In genomic region chr7:83813993-83814392, GRCm38 (mm10) we compare ENCODE assay signal across 9 mouse cellular contexts. TPM values are rescaled to one million over a fixed set of nuclear protein-coding genes. Genes with fewer than 3 reads are reported as not detected.
DNase-seq lines count a peak whose midpoint lies in the region; ATAC-seq and TF ChIP-seq lines count a peak whose summit lies in the region.
"Had no signal": no experiment of that assay in that cellular context is flagged by ENCODE, and none has a peak within 500 bp of the region (broad histone marks: within the 10 kb centered on the region; RNA-seq: fewer than 3 reads in every experiment).

No protein-coding gene starts in this region.

- no peaks in the 10 kb centered on the region for H3K9me3 ChIP-seq in CH12.LX (replicated peaks; ENCODE audit: low read length)
- H3K9me3 ChIP-seq in forebrain, embryonic 13.5 days (replicated peaks): no peaks in the 10 kb centered on the region
- H3K9me3 ChIP-seq in limb, embryonic 13.5 days: no peaks in the 10 kb centered on the region
- no peaks in the 10 kb centered on the region for H3K9me3 ChIP-seq in midbrain, embryonic 14.5 days (ENCODE audit: control insufficient read depth, low read length)

- no peak for TF ChIP-seq POLR2A in CH12.LX (IDR thresholded peaks at IDR 0.05; ENCODE audit: low read depth, low read length)

- 10% methylated on average over 4 of the region's 4 CpGs for WGBS in forebrain, embryonic 13.5 days
- 2% methylated on average over 4 of the region's 4 CpGs for WGBS in limb, embryonic 13.5 days
- 8% methylated on average over 4 of the region's 4 CpGs for WGBS in midbrain, embryonic 14.5 days

- in situ Hi-C loops in CH12.LX (cut with MboI; ENCODE audit: low pct_ligation_motif_present, low pct_unique_long_range_greater_than_20kb, low sequenced_read_pairs): no loop called here

- no peak for DNase-seq in CH12.LX (ENCODE audit: extremely low read depth)
- peak; percentile 53 for DNase-seq in adrenal gland, postnatal 10 days
- peak; percentile 53 for DNase-seq in heart, postnatal 4 days
- DNase-seq in midbrain, embryonic 14.5 days: no peak
- no peak for DNase-seq in left cerebral cortex, adult 18-20 months (ENCODE audit: low spot score in 2 of 2)
- no peak for DNase-seq in layer of hippocampus, postnatal 25 days (ENCODE audit: extremely low spot score in 1 of 2, low spot score in 1 of 2)

- TF ChIP-seq RAD21 in CH12.LX (IDR thresholded peaks at IDR 0.05; ENCODE audit: low read depth, low read length): no peak

- no peak overlapping the region for H3K27ac ChIP-seq in CH12.LX (ENCODE audit: insufficient read depth, low read depth)
- H3K27ac ChIP-seq in forebrain, embryonic 13.5 days: 0 out of 2 replicates have a peak overlapping the region, but pooled peaks have one; percentile 40
- peak overlapping the region; percentile 81 for H3K27ac ChIP-seq in limb, embryonic 13.5 days
- H3K27ac ChIP-seq in midbrain, embryonic 14.5 days (replicated peaks; ENCODE audit: low read depth, low read length): peak overlapping the region; percentile 32; the same call in 1 of the 2 replicates

- no peak for TF ChIP-seq EP300 in CH12.LX (IDR thresholded peaks at IDR 0.05; ENCODE audit: low read length)

- H3K4me1 ChIP-seq in CH12.LX (ENCODE audit: control insufficient read depth in 1 of 2, insufficient read depth in 2 of 2): peaks cover 10 to 49% of the 10 kb centered on the region in 2 experiments
- H3K4me1 ChIP-seq in forebrain, embryonic 13.5 days: peaks cover 23% of the 10 kb centered on the region
- H3K4me1 ChIP-seq in limb, embryonic 13.5 days: peaks cover 66% of the 10 kb centered on the region
- peaks cover 24% of the 10 kb centered on the region; the same call in 1 of the 2 replicates for H3K4me1 ChIP-seq in midbrain, embryonic 14.5 days (ENCODE audit: control insufficient read depth, insufficient read depth, low read length)

- no peak overlapping the region for H3K9ac ChIP-seq in CH12.LX (ENCODE audit: insufficient read depth, low read depth)
- no peak overlapping the region for H3K9ac ChIP-seq in forebrain, embryonic 13.5 days
- no peak overlapping the region for H3K9ac ChIP-seq in limb, embryonic 13.5 days
- H3K9ac ChIP-seq in midbrain, embryonic 14.5 days (replicated peaks; ENCODE audit: low read length): no peak overlapping the region

- H3K4me3 ChIP-seq in CH12.LX (replicated peaks in 1 of 3; ENCODE audit: low read depth in 2 of 3, low read length in 2 of 3, poor library complexity in 1 of 3): no peak overlapping the region
- H3K4me3 ChIP-seq in forebrain, embryonic 13.5 days: no peak overlapping the region
- H3K4me3 ChIP-seq in limb, embryonic 13.5 days: no peak overlapping the region
- no peak overlapping the region for H3K4me3 ChIP-seq in midbrain, embryonic 14.5 days (replicated peaks; ENCODE audit: low read depth, low read length)

- H3K27me3 ChIP-seq in CH12.LX (replicated peaks): no peaks in the 10 kb centered on the region
- H3K27me3 ChIP-seq in forebrain, embryonic 13.5 days: no peaks in the 10 kb centered on the region
- H3K27me3 ChIP-seq in limb, embryonic 13.5 days: no peaks in the 10 kb centered on the region
- no peaks in the 10 kb centered on the region for H3K27me3 ChIP-seq in midbrain, embryonic 14.5 days (ENCODE audit: control insufficient read depth, insufficient read depth, low read length)

- no peaks in the 10 kb centered on the region for H3K79me2 ChIP-seq in CH12.LX (replicated peaks; ENCODE audit: control insufficient read depth, extremely low read depth, insufficient read depth, poor library complexity, severe bottlenecking)

- no peak overlapping the region for H3K4me2 ChIP-seq in CH12.LX (ENCODE audit: insufficient read depth, low read depth, poor library complexity, severe bottlenecking)
- no peak overlapping the region for H3K4me2 ChIP-seq in forebrain, embryonic 13.5 days
- peak overlapping the region; percentile 35 for H3K4me2 ChIP-seq in limb, embryonic 13.5 days (replicated peaks)
- no peak overlapping the region for H3K4me2 ChIP-seq in midbrain, embryonic 14.5 days (ENCODE audit: low read length)

- no peaks in the 10 kb centered on the region for H3K36me3 ChIP-seq in CH12.LX (replicated peaks in 1 of 2; ENCODE audit: control insufficient read depth in 1 of 2, insufficient read depth in 1 of 2, low read length in 1 of 2)
- no peaks in the 10 kb centered on the region for H3K36me3 ChIP-seq in forebrain, embryonic 13.5 days (ENCODE audit: poor library complexity, severe bottlenecking)
- H3K36me3 ChIP-seq in limb, embryonic 13.5 days: no peaks in the 10 kb centered on the region
- no peaks in the 10 kb centered on the region for H3K36me3 ChIP-seq in midbrain, embryonic 14.5 days (ENCODE audit: control insufficient read depth, insufficient read depth, low read length)

- dilution Hi-C loops in CH12.LX (cut with MboI; ENCODE audit: extremely low pct_ligation_motif_present, extremely low pct_unique_long_range_greater_than_20kb, low sequenced_read_pairs): no loop called here

- no peak; the same call in 1 of the 2 replicates for ATAC-seq in forebrain, embryonic 13.5 days
- ATAC-seq in limb, embryonic 13.5 days (ENCODE audit: low FRiP score, low read depth): peak; percentile 85
- no peak for ATAC-seq in midbrain, embryonic 14.5 days (ENCODE audit: low FRiP score, low TSS enrichment)

- no peak for TF ChIP-seq CTCF in CH12.LX (conservative IDR thresholded peaks at IDR 0.05 in 1 of 2, IDR thresholded peaks at IDR 0.05 in 1 of 2; ENCODE audit: low read depth in 2 of 2, low read length in 2 of 2)

TF ChIP-seq in CH12.LX, 34 proteins besides CTCF, POLR2A, EP300 and RAD21:
- no peak for TF ChIP-seq SMC3 (IDR thresholded peaks at IDR 0.05; ENCODE audit: low read depth, low read length)
- TF ChIP-seq MEF2A (IDR thresholded peaks at IDR 0.05; ENCODE audit: borderline replicate concordance, low read depth, low read length): 0 out of 2 replicates have a peak, but pooled peaks have one; percentile 25

RNA-seq across cellular contexts. Expression of gene Cfap161, which starts 19.3 kb away (rescaled TPM):
- total RNA-seq in CH12.LX (2012; rRNA removed) (0.08 TPM in 1 of 2 replicates, not detected in the other), CH12.LX (2014; rRNA removed) (0.42 TPM in 1 of 2 replicates, not detected in the other)
- 0.17 TPM in 1 of 2 replicates, not detected in the other for polyA plus RNA-seq in CH12.LX (2012; ENCODE audit: insufficient read length, low read depth)
- under 1 TPM in 1 of 2 experiments, not detected in 1; 0.33 TPM for total RNA-seq in adrenal gland, postnatal 10 days (2021)
- polyA plus RNA-seq in forebrain, embryonic 13.5 days (2015; fragmentation: Nextera tagmentation; extraction: Ambion mirVana): 0.45 and 0.79 TPM in 2 replicates
- under 1 TPM; 0.52 to 0.65 TPM for total RNA-seq in heart, postnatal 4 days (2021)
- 0.52 and 0.57 TPM in 2 replicates for polyA plus RNA-seq in limb, embryonic 13.5 days (2015; fragmentation: Nextera tagmentation; extraction: Ambion mirVana)
- 0.49 and 0.55 TPM in 2 replicates for polyA plus RNA-seq in midbrain, embryonic 14.5 days (2014; fragmentation: Nextera tagmentation; extraction: Ambion mirVana)
- total RNA-seq in left cerebral cortex, adult 18-20 months (2021): under 1 TPM; 0.70 to 1.00 TPM
- total RNA-seq in layer of hippocampus, postnatal 25 days (2021): under 1 TPM; 0.86 to 0.87 TPM
- polyA plus RNA-seq: small intestine, adult 2 months had no signal

Comparison
In these comparisons a context has a peak if more than half of its experiments do, and no peak if none do; other contexts are left out.
1. DNase-seq: peak in adrenal gland, postnatal 10 days (single experiment) and heart, postnatal 4 days (single experiment); none in CH12.LX (single experiment), midbrain, embryonic 14.5 days (single experiment), left cerebral cortex, adult 18-20 months (0 of 2) and layer of hippocampus, postnatal 25 days (0 of 2).